Mouse (Mus musculus): ENCODE data around the gene Cd46. TPM values are rescaled to one million over a fixed set of nuclear protein-coding genes. Genes with fewer than 3 reads are reported as not detected.

Cd46 gene
- 1 to 10 TPM; 3.4 to 4.6 TPM for total RNA-seq (2021)
- long read RNA-seq, experiment 1, partial matches to known transcripts = 0 of 2 reads
- long read RNA-seq, experiment 1, other reads (novel, unspliced or antisense) = 2 of 2 reads
- long read RNA-seq, experiment 2 = 0 reads

DNA sequence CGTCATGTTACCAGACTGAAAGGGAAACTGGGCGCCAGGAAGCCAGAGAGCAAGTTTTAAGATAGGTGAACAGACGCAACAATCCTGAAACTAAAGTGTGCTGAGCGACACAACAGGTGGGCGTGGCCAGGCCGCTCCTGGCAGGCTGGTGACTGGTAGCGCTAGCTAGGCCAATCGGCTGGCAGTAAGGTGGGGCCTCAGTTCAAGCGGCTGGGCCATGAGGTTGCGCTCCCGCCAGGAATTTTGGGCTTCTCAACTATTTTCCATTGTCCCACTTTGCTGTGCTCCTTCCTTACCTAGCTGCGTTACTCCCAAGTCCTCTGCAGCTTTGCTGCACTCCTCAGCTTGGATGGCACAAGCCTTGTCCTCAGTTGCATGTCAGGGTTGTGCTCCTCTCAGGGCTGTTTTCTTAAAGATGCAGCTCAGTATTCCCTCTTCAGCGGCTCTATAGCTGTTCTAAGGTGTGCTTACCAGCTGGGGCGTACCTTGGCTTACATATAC lies at the start of gene Cd46:
TSS of gene Cd46 (minus strand) at position 30 of the 501 bp plus-strand sequence.
- peak in 1 of 2 experiments; percentile 5 for DNase-seq (ENCODE audit: low spot score in 2 of 2)

DNA sequence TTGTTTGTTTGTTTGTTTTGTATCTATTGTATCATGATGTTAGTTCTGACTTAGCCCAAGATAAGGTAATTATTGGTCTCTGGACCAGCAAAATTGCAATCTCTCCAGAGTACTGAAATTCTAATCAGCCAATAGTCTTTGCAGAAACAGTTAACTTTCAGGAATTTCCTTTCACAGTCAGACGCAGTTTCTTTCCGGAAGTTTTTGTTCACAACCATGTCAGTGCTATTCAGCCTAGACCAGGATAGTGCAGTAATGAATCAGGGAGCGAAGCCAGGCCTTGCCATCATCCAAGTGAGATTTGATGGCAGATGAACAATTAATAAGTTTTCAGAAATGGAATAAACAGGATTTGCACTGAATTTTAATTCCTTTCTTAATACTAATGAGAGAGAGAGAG lies 40.0 kb upstream of the Cd46 start:
- no peak for DNase-seq (ENCODE audit: low spot score in 2 of 2)

DNA sequence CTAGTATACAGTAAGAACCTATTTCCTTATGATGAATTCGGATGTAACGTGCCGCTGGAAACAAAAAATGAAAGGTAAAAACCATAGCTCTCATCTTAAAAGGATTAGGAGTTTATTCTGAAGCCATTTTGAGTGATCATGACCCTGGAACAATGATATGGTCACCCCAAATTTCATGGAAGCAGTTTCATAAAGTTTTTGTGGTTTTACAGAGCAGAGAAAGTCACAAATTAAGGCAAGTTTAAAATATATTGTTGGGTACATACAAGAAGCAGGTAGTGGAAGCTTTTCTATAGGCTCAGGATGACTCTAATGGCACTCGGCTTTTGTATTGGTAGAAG lies 39.6 kb upstream of the Cd46 start:
- DNase-seq (ENCODE audit: low spot score in 2 of 2) = no peak

DNA sequence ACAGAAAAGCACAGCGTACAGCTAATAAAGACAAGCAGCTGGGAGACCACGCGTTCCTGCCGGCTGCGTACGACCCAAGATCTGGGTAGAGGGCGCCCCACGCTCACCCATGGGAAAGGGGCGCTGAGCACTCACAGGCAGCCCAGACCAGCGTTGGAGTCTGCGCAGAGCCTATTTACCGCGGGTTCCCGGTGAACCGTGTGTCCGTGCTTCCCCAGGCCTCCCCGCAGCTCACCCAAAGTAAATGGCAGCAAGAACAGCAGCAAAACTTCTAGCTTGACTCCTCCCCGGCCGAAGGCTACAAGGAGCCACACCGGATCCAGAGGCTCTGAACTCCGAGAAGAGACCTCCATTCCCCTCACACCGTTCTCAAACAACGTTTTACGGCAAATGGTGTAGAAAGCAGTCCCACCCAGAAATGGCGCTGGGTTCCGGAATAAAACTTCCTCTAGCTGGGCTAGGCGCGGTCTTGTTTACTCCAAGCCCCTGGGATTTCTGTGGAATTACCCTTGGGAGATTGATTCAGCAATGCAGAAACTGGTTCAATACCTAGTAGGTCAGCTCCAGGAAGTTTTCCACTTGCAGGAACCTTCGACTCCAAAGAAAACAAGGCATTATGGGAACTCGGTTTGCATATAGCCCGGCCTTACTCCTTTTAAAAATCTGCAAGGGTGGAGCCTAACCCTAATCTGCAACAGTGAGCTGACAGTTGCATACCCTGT lies 39.1 kb upstream of the Cd46 start, which contains the start of gene Cr1l:
TSS of gene Cr1l (minus strand) at position 634 of the 722 bp plus-strand sequence.
- DNase-seq (ENCODE audit: low spot score in 2 of 2) = peak; percentile 82 to 88

DNA sequence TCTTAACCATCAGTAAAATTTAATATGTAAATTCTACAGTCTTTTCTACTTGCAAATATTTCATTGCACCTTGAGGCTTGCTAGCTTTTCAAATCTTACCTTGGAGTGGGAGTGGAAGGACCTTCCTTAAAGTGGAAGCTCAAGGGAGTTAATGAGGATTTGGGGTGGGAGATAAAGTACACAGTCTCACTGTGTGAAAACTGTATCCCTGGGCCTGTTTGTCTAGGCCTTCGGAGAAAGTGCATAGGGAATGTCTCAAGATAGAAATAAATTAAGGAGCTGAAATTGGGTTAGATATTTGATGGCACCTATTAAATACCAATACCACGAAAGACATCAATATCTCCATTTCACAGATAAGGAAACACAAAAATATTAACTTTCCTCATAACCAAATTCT lies 38.4 kb upstream of the Cd46 start:
- DNase-seq (ENCODE audit: low spot score in 2 of 2) = no peak

DNA sequence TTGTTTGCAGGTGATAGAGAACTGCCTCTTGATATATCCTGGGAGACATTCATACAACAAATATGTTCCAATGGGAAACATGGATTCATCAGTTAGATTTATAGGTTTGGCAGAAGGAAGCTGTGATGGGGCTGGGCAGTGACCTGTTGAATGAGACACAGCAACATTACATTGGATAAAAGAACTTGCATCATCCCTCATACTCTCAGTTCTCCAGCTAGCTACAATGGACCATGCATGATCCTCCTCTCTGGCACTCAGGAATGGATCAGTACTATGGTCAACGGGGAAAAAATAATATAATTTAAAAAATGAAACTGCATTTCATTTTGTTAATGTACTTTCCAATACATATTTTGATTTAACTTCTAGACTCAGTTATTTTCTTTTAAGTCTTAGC lies 37.8 kb upstream of the Cd46 start:
- no peak for DNase-seq (ENCODE audit: low spot score in 2 of 2)

DNA sequence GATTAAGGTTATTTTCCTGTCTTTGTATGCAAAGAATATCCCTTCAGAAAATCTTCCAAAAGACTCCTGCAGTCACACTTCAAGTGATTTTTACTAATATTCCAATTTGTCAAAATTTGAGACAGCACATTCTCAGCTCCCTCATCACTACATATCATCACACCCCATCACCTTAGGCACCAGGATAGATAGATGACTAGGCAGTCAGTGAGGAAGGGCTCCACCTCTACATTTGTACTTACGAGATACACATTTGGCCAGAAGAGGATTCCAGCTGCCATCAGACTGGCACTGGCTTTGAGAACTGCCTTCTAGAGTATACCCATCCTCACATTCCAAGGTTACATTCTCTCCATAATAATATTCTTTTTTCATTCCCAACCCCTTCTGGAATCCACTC lies 22.4 kb upstream of the Cd46 start:
- no peak for DNase-seq (ENCODE audit: low spot score in 2 of 2)

DNA sequence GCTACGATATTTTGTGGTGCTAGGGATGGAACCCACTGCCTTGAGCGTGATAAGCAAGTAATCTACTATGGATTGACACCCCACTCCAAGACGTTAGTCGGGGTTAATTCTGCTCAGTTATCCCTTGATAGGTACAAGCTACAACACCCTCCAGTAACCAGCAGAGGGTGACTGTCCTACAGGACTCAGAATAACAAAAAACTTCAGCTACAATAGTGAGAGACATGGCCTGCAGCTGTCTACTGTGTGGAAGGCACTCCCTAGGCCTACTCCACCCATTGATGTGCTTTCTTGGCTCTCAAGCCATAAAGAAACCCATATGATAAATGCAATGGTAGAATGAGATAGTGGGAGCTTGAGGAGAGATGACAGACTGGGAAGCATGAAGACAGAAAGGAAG lies 21.6 kb upstream of the Cd46 start:
- DNase-seq (ENCODE audit: low spot score in 2 of 2) = no peak

DNA sequence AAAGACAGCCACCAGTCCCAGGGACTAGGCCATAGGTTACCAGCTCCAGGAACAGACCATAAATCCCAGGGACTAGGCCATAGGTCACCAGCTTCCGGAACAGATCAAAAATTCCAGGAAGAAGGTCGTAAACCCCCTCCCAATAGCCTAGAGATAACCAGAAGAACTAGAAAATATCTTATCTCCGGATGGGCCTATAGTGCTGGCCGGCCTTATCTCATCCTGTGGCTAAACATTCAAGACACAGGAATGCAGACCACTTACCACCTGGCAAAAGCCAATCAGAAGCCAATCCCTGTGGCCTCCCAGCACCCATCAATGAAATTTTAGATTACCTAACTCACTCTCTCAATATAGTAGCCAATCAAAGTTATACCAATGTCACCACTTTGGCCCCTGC lies 8.6 kb upstream of the Cd46 start:
- no peak for DNase-seq (ENCODE audit: low spot score in 2 of 2)

DNA sequence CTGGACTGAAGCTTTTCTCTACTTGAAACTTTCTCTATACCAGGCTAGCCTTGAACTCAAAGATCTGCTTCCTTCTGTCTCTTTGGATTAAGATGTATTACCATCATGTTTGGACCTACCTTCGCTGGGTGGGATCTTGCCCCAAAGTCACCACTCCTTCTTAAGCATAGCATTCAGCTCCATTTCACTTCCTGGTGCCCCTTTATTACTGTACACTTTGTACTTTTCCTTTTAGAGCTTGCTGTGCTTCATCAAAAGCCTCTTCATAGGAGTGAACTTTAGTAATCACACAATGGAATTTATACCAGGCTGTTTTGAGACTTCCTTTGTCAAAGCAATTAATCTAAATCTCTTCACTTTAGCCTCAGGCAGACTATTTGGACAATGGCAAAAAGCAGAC lies 6.0 kb upstream of the Cd46 start:
- DNase-seq (ENCODE audit: low spot score in 2 of 2) = no peak

DNA sequence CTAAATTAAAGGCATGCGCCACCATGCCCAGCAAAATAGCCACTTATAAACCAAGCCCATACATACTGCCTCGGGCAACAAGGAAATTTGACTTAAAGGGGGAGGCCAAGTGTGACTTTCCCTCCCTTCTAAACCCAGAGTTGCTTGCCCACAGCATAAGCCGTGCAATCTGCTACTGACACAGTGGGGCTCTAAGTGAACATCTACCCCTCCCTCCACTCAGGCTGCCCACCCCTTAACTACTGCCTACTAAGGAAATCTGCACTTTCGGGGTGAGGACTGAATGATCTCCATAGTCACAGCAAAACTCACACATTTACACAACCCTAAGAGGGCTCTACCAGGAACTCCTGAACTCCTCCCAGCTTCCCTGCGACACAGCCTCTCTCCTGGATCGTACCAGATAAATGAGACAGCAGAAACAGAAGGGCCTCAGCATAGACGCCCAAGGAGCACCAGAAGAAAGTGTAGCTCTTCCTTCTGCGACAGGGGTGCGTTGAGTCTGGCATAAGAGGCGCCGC lies 290 bp downstream of the Cd46 start:
- no peak for DNase-seq (ENCODE audit: low spot score in 2 of 2)

DNA sequence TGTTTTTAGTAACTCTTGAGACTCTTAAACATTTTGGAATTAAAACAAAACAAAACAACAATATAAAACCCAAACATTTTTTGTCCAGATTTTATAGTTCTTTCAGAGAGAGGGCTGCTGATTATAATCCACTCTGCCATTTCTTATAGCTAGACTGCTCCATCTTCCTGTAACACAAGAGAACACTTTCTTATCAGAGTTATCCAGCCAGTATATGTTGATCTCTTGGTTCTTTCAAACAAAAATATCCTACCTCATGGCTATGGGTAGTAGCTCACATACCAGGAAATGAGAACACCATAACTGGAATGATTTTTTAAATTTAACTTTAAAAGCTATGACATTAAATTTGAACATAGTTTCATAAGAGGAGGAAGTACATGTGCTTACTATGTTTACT lies 9.9 kb downstream of the Cd46 start:
- DNase-seq (ENCODE audit: low spot score in 2 of 2) = no peak

DNA sequence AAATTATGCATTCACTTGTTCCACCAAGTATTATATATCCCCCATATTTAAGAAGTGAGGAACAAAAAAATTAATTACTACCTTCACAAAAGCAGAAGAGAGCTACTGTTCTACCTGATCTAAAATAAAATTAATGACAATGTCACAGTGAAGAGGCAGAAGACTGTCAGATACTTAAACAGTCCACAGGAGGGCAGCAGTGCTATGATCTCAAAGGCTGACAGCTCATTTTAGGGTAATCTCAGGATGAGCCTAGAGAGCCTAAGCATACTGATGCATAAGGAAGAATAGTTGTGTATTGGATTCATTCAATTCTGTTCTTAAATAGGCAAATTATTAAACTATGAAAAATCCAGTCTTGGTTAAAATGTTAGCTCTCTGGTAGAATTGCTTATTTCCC lies 51.6 kb downstream of the Cd46 start:
- DNase-seq (ENCODE audit: low spot score in 2 of 2) = peak in 1 of 2 experiments; percentile 56

DNA sequence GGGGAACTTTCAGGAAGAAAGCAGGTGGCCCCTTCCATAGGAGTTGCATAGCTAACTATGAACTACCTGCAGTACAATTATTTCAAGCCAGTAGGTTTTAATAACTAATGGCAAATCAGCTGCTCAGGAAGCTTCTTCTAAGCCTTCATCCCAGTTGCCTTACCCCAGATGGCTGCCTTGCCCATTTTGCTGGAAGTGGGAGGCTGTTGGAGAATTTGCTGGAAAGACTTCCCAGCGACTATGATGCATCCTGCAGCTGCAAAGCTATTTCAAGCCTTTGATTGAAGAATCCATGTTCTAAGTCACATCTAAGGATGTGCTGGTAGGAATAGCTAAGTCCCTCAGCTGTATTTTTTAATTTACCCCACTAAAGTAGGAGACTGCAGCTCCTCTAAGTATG lies 53.7 kb downstream of the Cd46 start:
- peak in 1 of 2 experiments; percentile 49 for DNase-seq (ENCODE audit: low spot score in 2 of 2)

DNA sequence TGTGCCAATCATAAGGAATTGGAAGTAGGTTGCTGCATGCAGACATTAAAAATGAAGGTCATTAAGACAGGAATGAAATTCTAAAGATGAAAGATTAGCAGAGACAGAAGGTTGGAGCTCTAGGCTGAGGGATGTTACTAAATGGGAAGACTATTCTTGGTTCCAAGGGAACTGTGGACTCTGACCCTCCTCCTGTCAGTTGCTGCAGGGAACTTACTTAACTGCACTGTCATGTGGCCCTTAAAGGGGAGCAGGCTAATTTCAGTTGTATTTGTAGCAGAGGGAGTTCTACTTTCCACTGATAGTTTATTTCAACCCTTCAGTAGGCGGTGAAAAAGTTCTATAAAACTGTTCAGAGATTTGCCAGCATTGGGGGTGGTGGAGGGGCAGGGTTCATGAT lies 54.1 kb downstream of the Cd46 start:
- no peak for DNase-seq (ENCODE audit: low spot score in 2 of 2)

DNA sequence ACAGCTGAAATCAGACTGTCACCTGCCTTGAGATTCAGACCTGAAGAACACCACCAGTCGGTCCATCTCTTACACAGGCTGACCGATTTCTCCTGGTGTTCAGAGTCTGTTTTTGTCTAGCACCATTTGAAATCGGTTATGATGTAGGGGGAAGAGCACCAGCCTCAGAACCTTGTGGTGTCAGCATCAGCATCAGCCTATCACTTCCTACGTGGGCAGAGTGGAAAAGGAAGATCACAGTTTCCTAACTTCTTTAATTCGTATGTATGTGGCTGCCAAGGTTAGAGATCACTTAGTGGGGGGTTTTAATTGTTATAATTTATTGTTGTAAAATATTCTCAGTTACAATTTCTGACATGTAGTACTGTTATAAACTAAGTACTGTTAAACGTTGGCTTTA lies 54.6 kb downstream of the Cd46 start:
- DNase-seq (ENCODE audit: low spot score in 2 of 2) = no peak

DNA sequence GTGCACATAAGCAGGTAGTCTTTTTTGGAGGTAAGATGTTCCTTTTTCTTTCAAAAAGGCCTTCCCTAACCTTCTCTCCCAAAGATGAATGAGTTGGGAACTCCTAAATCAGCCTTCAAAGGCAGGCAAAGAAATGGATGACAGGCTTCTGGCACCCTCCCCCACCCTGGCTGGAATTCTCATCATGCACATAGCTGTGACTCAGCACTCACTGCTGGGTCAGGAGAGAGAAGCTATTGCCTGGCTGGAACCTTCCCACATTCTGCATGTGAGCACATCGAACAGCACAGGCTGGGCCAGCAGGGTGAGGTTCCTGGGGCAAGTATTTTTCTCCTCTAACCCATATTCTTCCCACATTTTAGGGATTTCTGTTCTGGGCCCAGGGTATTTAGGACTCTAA lies 58.1 kb downstream of the Cd46 start:
- peak; percentile 59 to 64 for DNase-seq (ENCODE audit: low spot score in 2 of 2)

DNA sequence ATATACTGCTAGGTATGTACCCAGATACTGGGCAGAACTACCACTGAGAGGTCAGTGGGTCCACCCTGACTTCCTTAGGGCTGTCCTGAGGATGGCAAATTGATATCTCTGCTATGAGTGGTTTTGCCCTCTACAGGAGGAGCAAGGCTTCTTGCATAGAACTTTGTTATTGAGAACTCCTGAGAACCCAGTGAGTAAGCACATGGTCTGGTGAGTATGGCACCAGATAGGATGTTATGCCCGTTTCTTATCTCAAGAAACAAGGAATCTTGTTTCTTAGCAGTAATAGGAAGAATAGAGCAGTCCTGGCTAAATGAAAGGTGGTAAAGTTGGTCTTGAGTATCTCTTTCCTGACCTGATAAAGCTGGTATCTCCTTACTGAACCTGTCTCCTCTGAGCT lies 59.3 kb downstream of the Cd46 start:
- DNase-seq (ENCODE audit: low spot score in 2 of 2) = no peak

DNA sequence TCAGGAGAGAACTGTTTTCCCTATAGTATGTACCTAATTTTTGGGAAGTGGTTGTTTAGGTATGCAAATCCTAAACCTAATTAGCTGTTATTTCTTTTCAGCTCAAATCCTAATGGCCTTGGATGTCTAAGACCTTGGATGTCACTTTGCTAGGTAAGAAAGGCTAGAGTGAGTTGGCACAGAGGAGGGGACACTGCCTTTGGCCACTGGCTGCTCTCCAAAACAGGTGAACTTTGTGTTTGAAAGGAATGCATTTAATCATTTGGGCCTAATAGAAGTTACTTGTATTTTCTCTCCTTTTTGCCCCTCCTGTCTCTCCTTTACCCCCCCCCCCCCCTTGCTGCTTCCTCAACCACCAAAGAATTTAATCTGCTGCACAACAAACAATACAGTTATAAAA lies 60.3 kb downstream of the Cd46 start:
- no peak for DNase-seq (ENCODE audit: low spot score in 2 of 2)

DNA sequence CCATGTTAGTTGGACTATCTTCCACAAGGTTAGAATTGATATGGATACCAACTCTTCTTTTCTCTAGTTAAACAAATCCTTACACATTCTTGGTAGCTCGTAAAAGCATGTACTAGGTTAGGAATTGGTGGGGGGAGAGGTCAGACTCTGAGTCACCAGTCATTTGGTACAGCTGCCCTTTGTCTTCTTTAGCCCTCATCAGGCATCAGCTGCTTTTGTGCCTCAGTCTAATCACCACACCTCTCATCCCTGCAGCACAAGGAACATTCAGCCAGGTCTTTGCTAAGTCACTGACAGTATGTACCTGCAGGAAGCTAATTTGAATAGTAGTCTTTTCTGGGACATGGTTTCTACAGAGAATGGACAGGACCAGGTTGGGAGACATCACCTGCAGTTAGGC lies 64.5 kb downstream of the Cd46 start:
- DNase-seq (ENCODE audit: low spot score in 2 of 2) = no peak

DNA sequence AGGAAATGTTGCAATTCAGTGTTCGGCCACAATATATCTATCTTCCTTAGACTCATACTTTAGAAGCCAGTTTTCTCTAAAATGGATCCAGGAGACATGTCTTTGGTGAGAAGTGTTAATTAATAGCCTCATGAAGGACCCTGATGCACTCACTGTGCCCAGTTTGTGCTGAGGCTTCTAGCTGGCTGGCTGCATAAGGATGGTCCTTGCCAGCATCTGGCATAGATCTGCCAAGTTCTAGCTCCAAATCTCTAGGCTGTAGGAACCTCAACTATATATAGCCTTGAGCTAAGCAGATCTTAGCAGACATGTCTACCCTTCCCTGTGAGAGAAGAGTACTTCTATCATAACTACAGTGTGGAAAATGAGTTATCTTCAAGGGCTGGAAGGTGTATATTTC lies 68.2 kb downstream of the Cd46 start:
- DNase-seq (ENCODE audit: low spot score in 2 of 2) = no peak

DNA sequence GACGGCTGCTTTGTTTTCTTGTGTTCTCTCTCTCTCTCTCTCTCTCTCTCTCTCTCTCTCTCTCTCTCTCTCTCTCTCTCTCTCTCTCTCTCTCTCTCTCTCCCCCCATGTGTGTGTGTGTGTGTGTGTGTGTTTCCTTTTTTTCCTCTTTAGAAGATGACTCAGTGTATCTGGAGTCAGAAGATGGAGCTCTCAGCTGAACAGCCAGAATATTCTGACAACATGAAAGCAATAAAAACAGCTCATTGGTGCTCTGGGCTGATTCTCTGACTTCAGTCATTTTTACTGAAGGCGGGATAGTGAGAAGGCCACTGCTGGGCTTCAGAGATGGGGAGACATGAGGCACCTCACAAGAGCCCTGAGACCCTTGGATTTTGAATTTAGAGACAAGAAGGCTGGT lies 70.2 kb downstream of the Cd46 start:
- DNase-seq (ENCODE audit: low spot score in 2 of 2) = no peak

DNA sequence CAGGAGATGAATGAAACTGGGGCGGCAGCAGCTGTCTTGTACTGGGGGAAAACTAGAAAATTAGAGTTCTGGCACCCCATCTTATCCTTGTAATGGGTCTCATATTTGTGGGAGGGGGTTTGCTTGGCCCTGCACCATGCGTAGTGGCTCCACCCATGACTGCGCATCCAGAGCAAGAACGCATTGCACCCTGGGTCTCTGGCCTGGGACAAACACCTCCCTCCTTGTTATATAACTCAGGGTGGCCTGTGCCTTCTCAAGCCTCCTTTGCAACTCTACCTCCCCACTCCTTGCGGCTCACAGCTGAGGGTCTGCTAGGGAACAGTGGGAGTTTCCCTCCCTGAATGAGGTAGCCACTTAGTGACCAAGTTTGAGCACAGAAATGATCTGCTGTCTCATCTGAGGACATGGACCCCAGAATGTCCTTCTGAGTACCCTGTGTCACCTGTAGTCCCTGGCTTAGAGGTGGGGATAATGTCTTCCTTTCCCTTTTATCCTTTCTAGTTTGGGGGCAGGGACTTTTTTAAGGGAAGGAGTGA lies 72.9 kb downstream of the Cd46 start:
- DNase-seq (ENCODE audit: low spot score in 2 of 2) = peak; percentile 25 to 29
